Mouse (Mus musculus): ENCODE measurements around the gene Slc5a5.

DNA sequence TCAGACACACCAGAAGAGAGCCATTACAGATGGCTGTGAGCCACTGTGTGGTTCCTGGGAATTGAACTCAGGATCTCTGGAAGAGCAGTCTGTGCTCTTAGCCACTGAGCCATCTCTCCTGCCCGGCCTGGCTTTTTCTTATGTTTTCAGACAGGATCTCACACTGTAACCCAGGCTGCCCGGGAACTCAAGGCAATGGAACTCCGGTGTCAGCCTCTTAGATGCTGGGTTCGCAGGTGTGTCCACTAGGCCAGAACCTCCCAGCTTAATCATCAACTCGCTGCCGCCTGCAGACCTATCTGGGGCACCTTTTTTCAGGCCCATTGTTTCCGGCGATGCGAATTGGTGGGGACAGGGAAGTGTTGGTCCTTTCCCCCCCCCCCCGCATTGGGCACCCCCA is 52.0 kb downstream of the Slc5a5 start:
- TF ChIP-seq CTCF (IDR thresholded peaks at IDR 0.05; ENCODE audit: insufficient read depth, low read length) (no peak), POLR2A (IDR thresholded peaks at IDR 0.05; ENCODE audit: borderline replicate concordance, extremely low read depth, low read depth, low read length) (no peak)

All from lung, adult 2 months (tissue).